Mouse (Mus musculus) heart, embryonic 15.5 days (tissue): Measurements from ENCODE around the gene Tenm4. TPM values are rescaled to one million over a fixed set of nuclear protein-coding genes. Genes with fewer than 3 reads are reported as not detected.

Experiments used
- ATAC-seq: fragments of 200-750 bp; cut with Nextera tagmentation; replicated peaks from 2 replicates; pipeline ENCODE4 v1.8.0; 2017; ENCODE audit warnings: low read depth, moderate TSS enrichment; ENCODE audit not compliant: insufficient number of reproducible peaks, insufficient read depth, low FRiP score
- H3K27ac ChIP-seq: fragments of 300-500 bp; sonication (generic); 2 replicates; pipeline ENCODE4 v1.5.1; 2015; ENCODE audit warnings: mild to moderate bottlenecking, inconsistent platforms
- H3K27me3 ChIP-seq: fragments of 300-500 bp; sonication (generic); 2 replicates; pipeline ENCODE4 v1.6.1; 2015; ENCODE audit warnings: inconsistent platforms
- H3K36me3 ChIP-seq: fragments of 300-500 bp; sonication (generic); 2 replicates; pipeline ENCODE4 v1.6.1; 2015; ENCODE audit warnings: mild to moderate bottlenecking, inconsistent platforms
- H3K4me1 ChIP-seq: fragments of 300-500 bp; sonication (generic); replicated peaks from 2 replicates; pipeline ENCODE4 v1.6.1; 2015; ENCODE audit warnings: inconsistent platforms
- H3K4me2 ChIP-seq: fragments of 300-500 bp; sonication (generic); 2 replicates; pipeline ENCODE4 v1.6.1; 2015; ENCODE audit warnings: inconsistent platforms, mild to moderate bottlenecking, moderate library complexity
- H3K4me3 ChIP-seq: fragments of 300-500 bp; sonication (generic); 2 replicates; pipeline ENCODE4 v1.5.1; 2015; ENCODE audit warnings: mild to moderate bottlenecking, inconsistent platforms
- H3K9ac ChIP-seq: fragments of 300-500 bp; sonication (generic); 2 replicates; pipeline ENCODE4 v1.6.1; 2015; ENCODE audit warnings: mild to moderate bottlenecking, inconsistent platforms
- H3K9me3 ChIP-seq: fragments of 300-500 bp; sonication (generic); replicated peaks from 2 replicates; pipeline ENCODE4 v1.6.1; 2016; ENCODE audit warnings: inconsistent platforms
- WGBS: fragments of 180-500 bp; shearing (Covaris S2); methylation state at CpG from one replicate; pipeline ENCODE4 v1.1.7; 2015; ENCODE audit warnings: mixed read lengths; 5-methylcytosine and 5-hydroxymethylcytosine counted together
- polyA plus RNA-seq: library from polyadenylated mRNA; unstranded; fragments of >200 nt; fragmentation: Nextera tagmentation; extraction: Ambion mirVana; gene quantifications from 2 replicates; pipeline ENCODE4 v1.2.1, GENCODE M21; 2015

Gene Tenm4
- polyA plus RNA-seq, 1 experiment from 2014 or later, result 7.9 TPM

GRCm38 (mm10) chr7:96536313-96536880, 365.4 kb downstream of the Tenm4 start:
- ATAC-seq, result no peak
- H3K27me3 ChIP-seq, result 0 out of 2 replicates have a peak, but pooled peaks cover 3% of the 10 kb centered on the region
- H3K9ac ChIP-seq, result no peak overlapping the region
- no peak overlapping the region for H3K4me3 ChIP-seq
- H3K4me2 ChIP-seq, result no peak overlapping the region
- WGBS, result 76% methylated on average over 9 of the region's 9 CpGs
- peaks cover 16% of the 10 kb centered on the region for H3K4me1 ChIP-seq
- no peak overlapping the region for H3K27ac ChIP-seq
- no peaks in the 10 kb centered on the region for H3K36me3 ChIP-seq
- H3K9me3 ChIP-seq, result no peaks in the 10 kb centered on the region

GRCm38 (mm10) chr7:96539248-96540034, 368.4 kb downstream of the Tenm4 start:
- ATAC-seq, result no peak
- WGBS, result 69% methylated on average over 4 of the region's 4 CpGs
- no peak overlapping the region for H3K27ac ChIP-seq

GRCm38 (mm10) chr7:96540458-96541096, 369.5 kb downstream of the Tenm4 start:
- Histone ChIP-seq H3K4me2 (no peak overlapping the region), H3K9me3 (no peaks in the 10 kb centered on the region), H3K27me3 (0 out of 2 replicates have a peak, but pooled peaks cover under 1% of the 10 kb centered on the region), H3K4me3 (no peak overlapping the region), H3K36me3 (no peaks in the 10 kb centered on the region), H3K4me1 (peaks cover 16% of the 10 kb centered on the region), H3K9ac (no peak overlapping the region), H3K27ac (peak overlapping the region; percentile 47)
- no peak; the same call in 1 of the 2 replicates for ATAC-seq
- 35% methylated on average over 7 of the region's 7 CpGs for WGBS

More at GRCm38 (mm10) chr7:96539248-96540034, 368.4 kb downstream of the Tenm4 start:
- Histone ChIP-seq H3K4me1 (peaks cover 16% of the 10 kb centered on the region), H3K9ac (no peak overlapping the region), H3K4me3 (no peak overlapping the region), H3K36me3 (no peaks in the 10 kb centered on the region), H3K9me3 (no peaks in the 10 kb centered on the region), H3K4me2 (no peak overlapping the region), H3K27me3 (0 out of 2 replicates have a peak, but pooled peaks cover 3% of the 10 kb centered on the region)

GRCm38 (mm10) chr7:96545979-96546378, 374.9 kb downstream of the Tenm4 start:
- H3K9ac ChIP-seq, result no peak overlapping the region
- WGBS, result 42% methylated on average over 5 of the region's 5 CpGs
- H3K27me3 ChIP-seq, result no peaks in the 10 kb centered on the region
- no peaks in the 10 kb centered on the region for H3K36me3 ChIP-seq
- peaks cover 3% of the 10 kb centered on the region; the same call in 1 of the 2 replicates for H3K4me1 ChIP-seq
- H3K9me3 ChIP-seq, result no peaks in the 10 kb centered on the region
- H3K4me2 ChIP-seq, result no peak overlapping the region
- no peak overlapping the region for H3K27ac ChIP-seq
- H3K4me3 ChIP-seq, result no peak overlapping the region
- ATAC-seq, result no peak

GRCm38 (mm10) chr7:96551809-96552208, 380.8 kb downstream of the Tenm4 start:
- no peaks in the 10 kb centered on the region for H3K4me1 ChIP-seq
- no peak overlapping the region for H3K27ac ChIP-seq
- no peaks in the 10 kb centered on the region for H3K36me3 ChIP-seq
- no peak overlapping the region for H3K4me3 ChIP-seq
- no peak overlapping the region for H3K4me2 ChIP-seq
- H3K27me3 ChIP-seq, result peaks cover 10% of the 10 kb centered on the region; the same call in 1 of the 2 replicates
- no peak for ATAC-seq
- H3K9ac ChIP-seq, result no peak overlapping the region
- H3K9me3 ChIP-seq, result no peaks in the 10 kb centered on the region
- WGBS, result 78% methylated on average over 4 of the region's 4 CpGs

GRCm38 (mm10) chr7:96552292-96552860, 381.3 kb downstream of the Tenm4 start:
- no peak overlapping the region for H3K9ac ChIP-seq
- 50% methylated on average over 7 of the region's 7 CpGs for WGBS
- no peak overlapping the region for H3K4me2 ChIP-seq
- no peaks in the 10 kb centered on the region for H3K36me3 ChIP-seq
- no peaks in the 10 kb centered on the region for H3K4me1 ChIP-seq
- H3K27me3 ChIP-seq, result peaks cover 10% of the 10 kb centered on the region; the same call in 1 of the 2 replicates
- H3K9me3 ChIP-seq, result no peaks in the 10 kb centered on the region
- no peak overlapping the region for H3K4me3 ChIP-seq
- no peak overlapping the region for H3K27ac ChIP-seq
- no peak for ATAC-seq

GRCm38 (mm10) chr7:96554277-96554690, 383.2 kb downstream of the Tenm4 start:
- Histone ChIP-seq H3K9ac (no peak overlapping the region), H3K27me3 (peaks cover 10% of the 10 kb centered on the region; the same call in 1 of the 2 replicates), H3K9me3 (no peaks in the 10 kb centered on the region), H3K36me3 (no peaks in the 10 kb centered on the region), H3K4me3 (no peak overlapping the region), H3K4me2 (no peak overlapping the region), H3K27ac (no peak overlapping the region), H3K4me1 (no peaks in the 10 kb centered on the region)
- ATAC-seq, result no peak
- WGBS, result 52% methylated on average over 6 of the region's 6 CpGs

GRCm38 (mm10) chr7:96555294-96555693, 384.2 kb downstream of the Tenm4 start:
- H3K4me1 ChIP-seq, result no peaks in the 10 kb centered on the region
- no peak overlapping the region for H3K9ac ChIP-seq
- H3K9me3 ChIP-seq, result no peaks in the 10 kb centered on the region
- H3K27me3 ChIP-seq, result peaks cover 10% of the 10 kb centered on the region; the same call in 1 of the 2 replicates
- H3K36me3 ChIP-seq, result no peaks in the 10 kb centered on the region
- H3K27ac ChIP-seq, result no peak overlapping the region
- WGBS, result 49% methylated on average over 5 of the region's 5 CpGs
- no peak for ATAC-seq
- H3K4me2 ChIP-seq, result no peak overlapping the region
- no peak overlapping the region for H3K4me3 ChIP-seq

GRCm38 (mm10) chr7:96556756-96557155, 385.7 kb downstream of the Tenm4 start:
- no peak for ATAC-seq
- H3K4me1 ChIP-seq, result no peaks in the 10 kb centered on the region

GRCm38 (mm10) chr7:96562890-96563289, 391.8 kb downstream of the Tenm4 start:
- no peaks in the 10 kb centered on the region for H3K4me1 ChIP-seq
- no peaks in the 10 kb centered on the region for H3K9me3 ChIP-seq
- no peak overlapping the region for H3K27ac ChIP-seq
- ATAC-seq, result no peak
- H3K27me3 ChIP-seq, result peaks cover 44% of the 10 kb centered on the region
- no peaks in the 10 kb centered on the region for H3K36me3 ChIP-seq
- 63% methylated on average over 3 of the region's 3 CpGs for WGBS
- no peak overlapping the region for H3K9ac ChIP-seq
- no peak overlapping the region for H3K4me3 ChIP-seq
- H3K4me2 ChIP-seq, result no peak overlapping the region

More at GRCm38 (mm10) chr7:96556756-96557155, 385.7 kb downstream of the Tenm4 start:
- H3K9me3 ChIP-seq, result no peaks in the 10 kb centered on the region
- no peak overlapping the region for H3K9ac ChIP-seq
- no peak overlapping the region for H3K27ac ChIP-seq
- no peak overlapping the region for H3K4me2 ChIP-seq
- H3K27me3 ChIP-seq, result peaks cover 22% of the 10 kb centered on the region
- no peaks in the 10 kb centered on the region for H3K36me3 ChIP-seq
- H3K4me3 ChIP-seq, result no peak overlapping the region
- WGBS, result 78% methylated on average over 5 of the region's 5 CpGs
